In the genomic region with DNA sequence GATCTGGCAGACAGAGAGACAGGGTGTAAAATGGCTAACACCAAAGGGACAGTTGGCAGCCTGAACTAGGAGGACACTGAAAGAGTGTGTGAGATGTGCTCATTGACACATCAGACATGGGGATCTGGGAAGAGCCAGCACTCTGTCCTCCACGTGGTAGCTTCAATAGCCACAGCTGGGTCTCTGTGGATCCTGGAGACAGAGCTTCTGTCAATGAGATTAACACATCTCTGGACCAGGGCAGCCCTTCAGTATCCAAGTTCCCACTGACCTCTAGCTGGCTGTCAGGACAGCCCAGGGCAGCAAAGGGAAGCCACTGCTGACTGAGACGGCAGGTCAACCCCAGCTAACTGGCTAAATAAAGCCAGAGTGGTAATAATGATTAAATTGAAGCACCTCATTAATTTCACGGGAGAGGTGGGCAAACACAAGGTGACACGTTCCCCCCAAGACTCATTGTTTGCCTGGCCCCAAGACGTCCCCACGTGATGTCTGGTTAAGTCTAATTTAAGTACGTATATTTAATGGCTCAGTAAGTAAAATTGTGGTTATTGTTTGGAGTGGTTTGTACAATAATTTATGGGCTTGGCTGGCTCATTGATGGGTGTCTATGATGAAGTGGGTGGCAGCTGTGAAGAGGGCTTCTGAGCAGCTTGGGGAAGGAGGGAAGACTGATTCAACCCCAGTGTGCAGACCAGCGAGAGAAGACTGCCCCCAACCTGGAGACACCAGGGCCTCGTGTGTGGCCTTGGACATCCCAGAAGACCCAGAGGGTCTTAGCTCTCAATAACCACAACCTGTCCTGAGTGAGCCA, we compare ENCODE assay signal across 21 mouse cellular contexts. TPM values are rescaled to one million over a fixed set of nuclear protein-coding genes. Genes with fewer than 3 reads are reported as not detected.
DNase-seq lines count a peak whose midpoint lies in the region; ATAC-seq and TF ChIP-seq lines count a peak whose summit lies in the region.
"Had no signal": no experiment of that assay in that cellular context is flagged by ENCODE, and none has a peak within 500 bp of the region (broad histone marks: within the 10 kb centered on the region; RNA-seq: fewer than 3 reads in every experiment).

No protein-coding gene starts in this region.

- intact Hi-C loops in heart, postnatal 14 days (cut with DNase I), result no loop called here

- DNase-seq in heart, adult 11 months, result peak; percentile 93
- no peak for DNase-seq in heart, postnatal 14 days
- no peak for DNase-seq in lung, postnatal 36 days
- peak; percentile 65 for DNase-seq in MN1 (ENCODE audit: low spot score)
- no peak for DNase-seq in embryo, embryonic 10 days (ENCODE audit: low spot score)
- DNase-seq: liver, embryonic 13.5 days; spleen, adult 18-20 months; thymus, adult 2 months had no signal

- peak; percentile 15; the same call in 1 of the 2 replicates for ATAC-seq in lung, embryonic 15.5 days (ENCODE audit: borderline replicate concordance, extremely low read depth, low FRiP score, low TSS enrichment)
- ATAC-seq: CD4-positive, CD25-positive, alpha-beta regulatory T cell, adult 4 months; midbrain, embryonic 16.5 days had no signal

- H3K4me1 ChIP-seq in lung, embryonic 15.5 days, result peaks cover 18% of the 10 kb centered on the region
- H3K4me1 ChIP-seq: liver, embryonic 13.5 days had no signal

- H3K79me2 ChIP-seq in myocyte (ENCODE audit: control insufficient read depth, insufficient read depth), result no peaks in the 10 kb centered on the region

- no peak overlapping the region for H3K27ac ChIP-seq in lung, embryonic 15.5 days
- H3K27ac ChIP-seq: heart, embryonic 15.5 days; hindbrain, embryonic 15.5 days; liver, embryonic 13.5 days; macrophage had no signal

- H3ac ChIP-seq in myocyte (ENCODE audit: control insufficient read depth, insufficient read length), result no peak overlapping the region

- no peak for TF ChIP-seq POLR2A in myocyte (IDR thresholded peaks at IDR 0.05; ENCODE audit: insufficient read length, low read depth)

- no peak overlapping the region for H3K4me2 ChIP-seq in lung, embryonic 15.5 days
- peak overlapping the region; percentile 78 for H3K4me2 ChIP-seq in myocyte (ENCODE audit: low read depth)
- H3K4me2 ChIP-seq: heart, embryonic 15.5 days; hindbrain, embryonic 15.5 days; liver, embryonic 13.5 days had no signal

- H3K9ac ChIP-seq in lung, embryonic 15.5 days, result no peak overlapping the region
- H3K9ac ChIP-seq: heart, embryonic 15.5 days; hindbrain, embryonic 15.5 days; liver, embryonic 13.5 days had no signal

- H3K4me3 ChIP-seq in lung, embryonic 15.5 days, result no peak overlapping the region
- H3K4me3 ChIP-seq in myocyte, result no peak overlapping the region
- H3K4me3 ChIP-seq: heart, embryonic 15.5 days; hindbrain, embryonic 15.5 days; liver, embryonic 13.5 days had no signal

- H3K36me3 ChIP-seq in lung, embryonic 15.5 days, result no peaks in the 10 kb centered on the region
- H3K36me3 ChIP-seq in myocyte (ENCODE audit: control insufficient read depth, insufficient read depth), result no peaks in the 10 kb centered on the region
- H3K36me3 ChIP-seq: G1E; heart, embryonic 15.5 days; hindbrain, embryonic 15.5 days; liver, embryonic 13.5 days had no signal

- WGBS in lung, embryonic 15.5 days, result 28% methylated on average over 9 of the region's 9 CpGs

- H3K27me3 ChIP-seq in lung, embryonic 15.5 days, result no peaks in the 10 kb centered on the region
- no peaks in the 10 kb centered on the region for H3K27me3 ChIP-seq in myocyte (ENCODE audit: control insufficient read depth, insufficient read depth, insufficient read length)
- H3K27me3 ChIP-seq: hindbrain, embryonic 15.5 days; liver, embryonic 13.5 days had no signal

- H3K9me3 ChIP-seq in lung, embryonic 15.5 days, result no peaks in the 10 kb centered on the region
- H3K9me3 ChIP-seq: G1E; heart, embryonic 15.5 days; hindbrain, embryonic 15.5 days; liver, embryonic 13.5 days had no signal

TF ChIP-seq in myocyte, 11 proteins besides CTCF, POLR2A, EP300 and RAD21:
- no peak for TF ChIP-seq TCF12 (IDR thresholded peaks at IDR 0.05; ENCODE audit: insufficient read depth, poor library complexity, severe bottlenecking)
- TF ChIP-seq MYOD1 (IDR thresholded peaks at IDR 0.05; ENCODE audit: control insufficient read depth in 1 of 3, insufficient read length in 2 of 3, low read depth in 2 of 3), result peak; percentile 1 to 65 (median 43)
- no peak for TF ChIP-seq CEBPB (IDR thresholded peaks at IDR 0.05; ENCODE audit: insufficient read depth, poor library complexity, severe bottlenecking)
- peak; percentile 85 for TF ChIP-seq USF1 (IDR thresholded peaks at IDR 0.05; ENCODE audit: low read depth)

RNA-seq across cellular contexts. Expression of a gene that starts 51.5 kb away (rescaled TPM):
- total RNA-seq in heart, postnatal 14 days (2021), result not detected
- polyA plus RNA-seq in lung, embryonic 15.5 days (2015; fragmentation: Nextera tagmentation; extraction: Ambion mirVana), result 0.06 TPM in 1 of 2 replicates, not detected in the other
- polyA plus RNA-seq in myocyte (2012; fragmentation: generic; extraction: Trizol), result not detected
- total RNA-seq: adrenal gland, adult 8-10 months had no signal
- polyA plus RNA-seq: CD4-positive, CD25-positive, alpha-beta regulatory T cell, adult 4 months; G1E; gonadal fat pad, adult 2 months; heart, embryonic 15.5 days; hindbrain, embryonic 15.5 days; limb, embryonic 11.5 days; liver, embryonic 13.5 days; macrophage; midbrain, embryonic 16.5 days; neural tube, embryonic 11.5 days; stomach, embryonic 14.5 days; thymus, adult 2 months had no signal

Comparison
In these comparisons a context has a peak if more than half of its experiments do, and no peak if none do; other contexts are left out.
1. DNase-seq: peak in heart, adult 11 months (single experiment) and MN1 (single experiment); none in heart, postnatal 14 days (0 of 2), lung, postnatal 36 days (single experiment) and embryo, embryonic 10 days (single experiment).